ENCODE assay signal across 18 mouse cellular contexts in the genomic region with DNA sequence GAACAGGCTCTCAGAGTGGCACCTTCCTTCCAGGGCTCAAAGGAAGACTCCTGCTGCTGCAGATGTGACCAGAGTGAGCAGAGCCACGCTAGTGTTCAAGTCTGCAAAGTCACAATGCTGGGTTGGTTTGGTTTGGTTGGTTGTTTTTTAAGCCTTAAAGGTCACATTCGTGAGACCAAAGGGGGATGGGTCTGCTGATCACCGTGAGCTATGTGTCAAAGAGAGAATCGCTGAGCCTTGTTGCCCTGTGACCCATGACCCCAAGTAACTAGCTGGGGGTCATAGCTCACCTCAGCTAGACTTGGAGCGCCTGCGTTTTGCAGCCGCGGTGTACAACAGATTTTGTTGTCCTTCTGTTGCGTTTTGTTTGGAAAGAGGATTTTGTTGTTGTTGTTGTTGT.
"Had no signal": no experiment of that assay in that cellular context is flagged by ENCODE, and none has a peak within 500 bp of the region (broad histone marks: within the 10 kb centered on the region; RNA-seq: fewer than 3 reads in every experiment).

No protein-coding gene starts in this region.

- H3K4me3 ChIP-seq: midbrain, embryonic 10.5 days; midbrain, embryonic 12.5 days; myocyte; neural tube, embryonic 13.5 days; neural tube, embryonic 15.5 days; stomach, embryonic 15.5 days had no signal

- DNase-seq: lung, adult 18-20 months; lung, embryonic 14.5 days; lung, postnatal 10 days; lung, postnatal 4 days; midbrain, embryonic 14.5 days; retina, postnatal 1 day; right cerebral cortex, postnatal 4 days; thymus, adult 18-20 months; thymus, postnatal 14 days; thymus, postnatal 36 days had no signal

- H3K36me3 ChIP-seq: midbrain, embryonic 10.5 days; midbrain, embryonic 12.5 days; neural tube, embryonic 13.5 days; neural tube, embryonic 15.5 days; stomach, embryonic 15.5 days had no signal

- ATAC-seq: midbrain, embryonic 16.5 days had no signal

- H3K27ac ChIP-seq: midbrain, embryonic 10.5 days; midbrain, embryonic 12.5 days; neural tube, embryonic 13.5 days; neural tube, embryonic 15.5 days; stomach, embryonic 15.5 days; stomach, postnatal 0 days had no signal

- H3K9me3 ChIP-seq: midbrain, embryonic 10.5 days; midbrain, embryonic 12.5 days; neural tube, embryonic 13.5 days; neural tube, embryonic 15.5 days; stomach, embryonic 15.5 days had no signal

- H3K9ac ChIP-seq: lung, embryonic 14.5 days; midbrain, embryonic 12.5 days; neural tube, embryonic 13.5 days; neural tube, embryonic 15.5 days; stomach, embryonic 15.5 days had no signal

- H3K4me2 ChIP-seq: lung, embryonic 14.5 days; midbrain, embryonic 12.5 days; neural tube, embryonic 13.5 days; neural tube, embryonic 15.5 days; stomach, embryonic 15.5 days had no signal
